Mouse (Mus musculus) embryonic facial prominence, embryonic 11.5 days (tissue): ENCODE measurements around the gene Gm29106. TPM values are rescaled to one million over a fixed set of nuclear protein-coding genes. Genes with fewer than 3 reads are reported as not detected.
"Not testable (repeated sequence)": the region's sequence is repeated elsewhere in the genome, so short reads cannot be mapped to it uniquely, and the experiment has no call there.

Experiments
- ATAC-seq: fragments of 200-750 bp; cut with Nextera tagmentation; replicated peaks from 2 replicates; pipeline ENCODE4 v1.8.0; 2017; ENCODE audit warnings: low read depth; ENCODE audit not compliant: insufficient number of reproducible peaks, low FRiP score, low TSS enrichment
- DNase-seq: peaks from one replicate; pipeline ENCODE4 v3.0.0-alpha.2; 2015; ENCODE audit warnings: low spot score
- H3K27ac ChIP-seq: fragments of 300-500 bp; sonication (generic); replicated peaks from 2 replicates; pipeline ENCODE4 v1.5.1; 2014; ENCODE audit warnings: mild to moderate bottlenecking, low read depth, low read length, control low read depth
- H3K27me3 ChIP-seq: fragments of 300-500 bp; sonication (generic); 2 replicates; pipeline ENCODE4 v1.6.1; 2014; ENCODE audit warnings: mild to moderate bottlenecking, low read length, moderate library complexity, mixed read lengths; ENCODE audit not compliant: control insufficient read depth, insufficient read depth
- H3K36me3 ChIP-seq: fragments of 300-500 bp; sonication (generic); replicated peaks from 2 replicates; pipeline ENCODE4 v1.6.1; 2014; ENCODE audit warnings: low read depth, mild to moderate bottlenecking, low read length, moderate library complexity, mixed read lengths; ENCODE audit not compliant: control insufficient read depth, insufficient read depth
- H3K4me1 ChIP-seq: fragments of 300-500 bp; sonication (generic); 2 replicates; pipeline ENCODE4 v1.6.1; 2014; ENCODE audit warnings: low read length, mixed read lengths; ENCODE audit not compliant: control insufficient read depth, insufficient read depth
- H3K4me2 ChIP-seq: fragments of 300-500 bp; sonication (generic); 2 replicates; pipeline ENCODE4 v1.6.1; 2014; ENCODE audit warnings: low read depth, mild to moderate bottlenecking, control low read depth, low read length, moderate library complexity
- H3K4me3 ChIP-seq: fragments of 300-500 bp; sonication (generic); 2 replicates; pipeline ENCODE4 v1.5.1; 2014; ENCODE audit warnings: low read depth, low read length, control low read depth
- H3K9ac ChIP-seq: fragments of 300-500 bp; sonication (generic); replicated peaks from 2 replicates; pipeline ENCODE4 v1.6.1; 2014; ENCODE audit warnings: mild to moderate bottlenecking, control low read depth, low read length
- H3K9me3 ChIP-seq: fragments of 300-500 bp; sonication (generic); replicated peaks from 2 replicates; pipeline ENCODE4 v1.6.1; 2016; ENCODE audit warnings: mild to moderate bottlenecking, low read length, inconsistent platforms, mixed read lengths; ENCODE audit not compliant: control insufficient read depth
- WGBS: fragments of 180-500 bp; shearing (Covaris S2); extraction: QIAGEN DNeasy Blood & Tissue Kit; methylation state at CpG from one replicate; pipeline ENCODE4 v1.1.7; 2014; 5-methylcytosine and 5-hydroxymethylcytosine counted together
- polyA plus RNA-seq: library from polyadenylated mRNA; unstranded; fragments of >200 nt; fragmentation: Nextera tagmentation; extraction: Ambion mirVana; gene quantifications from 2 replicates; pipeline ENCODE4 v1.2.1, GENCODE M21; 2014

The Gm29106 gene
- polyA plus RNA-seq = 0.31 and 0.59 TPM in 2 replicates

DNA sequence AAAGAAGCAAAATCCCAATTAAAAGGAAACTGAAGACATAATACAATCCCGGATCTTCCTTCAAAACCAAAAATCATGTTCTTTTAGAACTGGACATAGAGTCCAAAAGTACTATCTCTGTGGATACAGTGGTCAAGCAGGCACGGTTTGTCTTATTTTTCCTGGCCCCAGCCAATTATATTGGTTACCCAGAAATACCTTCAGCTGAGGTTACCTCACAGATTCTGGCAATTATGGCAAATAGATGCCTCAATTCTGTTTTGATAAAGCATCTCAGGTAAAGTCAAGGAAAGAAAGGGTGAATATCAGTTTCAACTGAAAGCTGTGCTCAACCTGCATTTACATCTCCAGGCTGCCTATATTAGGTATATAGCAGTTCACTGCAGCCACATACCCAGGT lies at the start of gene Gm29106:
TSS of gene Gm29106 (plus strand) at position 301 of the 400 bp plus-strand sequence.
- not testable (repeated sequence) for H3K4me3 ChIP-seq

DNA sequence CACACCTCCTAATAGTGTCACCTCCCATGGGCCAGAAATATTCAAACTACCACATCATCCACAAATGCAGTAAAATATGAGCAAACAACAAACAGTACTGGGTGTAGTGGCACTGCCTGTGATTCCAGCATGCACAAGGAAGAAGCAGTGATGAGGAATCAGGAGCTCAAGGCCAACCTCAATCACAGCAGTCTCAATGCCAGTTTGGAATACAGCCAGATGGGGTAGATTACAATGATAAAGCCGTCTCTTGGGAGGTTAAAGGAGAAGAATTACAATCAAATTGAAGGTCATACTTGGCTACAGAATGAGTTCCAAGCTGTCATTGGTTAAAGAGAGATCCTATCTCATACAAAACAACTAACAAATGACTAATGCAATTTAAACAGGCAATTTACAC lies 52.2 kb downstream of the Gm29106 start:
- Histone ChIP-seq H3K36me3 (no peaks in the 10 kb centered on the region), H3K9me3 (no peaks in the 10 kb centered on the region), H3K4me3 (no peak overlapping the region), H3K27me3 (no peaks in the 10 kb centered on the region), H3K4me2 (no peak overlapping the region), H3K4me1 (no peaks in the 10 kb centered on the region), H3K9ac (no peak overlapping the region), H3K27ac (no peak overlapping the region)
- ATAC-seq = no peak
- DNase-seq = no peak
- WGBS = 56% methylated on average over 1 of the region's 1 CpGs

More for the DNA sequence above, at the start of gene Gm29106:
- not testable (repeated sequence) for H3K9me3 ChIP-seq, H3K27me3 ChIP-seq, H3K36me3 ChIP-seq, H3K4me1 ChIP-seq, ATAC-seq, DNase-seq, H3K4me2 ChIP-seq, H3K27ac ChIP-seq, H3K9ac ChIP-seq
- WGBS = 72% methylated on average over 2 of the region's 2 CpGs

GRCm38 (mm10) chr1:118236032-118236431 lies 59.7 kb downstream of the Gm29106 start:
- Histone ChIP-seq H3K4me3 (no peak overlapping the region), H3K36me3 (no peaks in the 10 kb centered on the region), H3K4me1 (no peaks in the 10 kb centered on the region), H3K27me3 (no peaks in the 10 kb centered on the region), H3K9ac (no peak overlapping the region), H3K9me3 (no peaks in the 10 kb centered on the region), H3K4me2 (no peak overlapping the region), H3K27ac (no peak overlapping the region)
- WGBS = 86% methylated on average over 1 of the region's 1 CpGs
- DNase-seq (no peak), ATAC-seq (no peak)

Other genes with a start within 250 kb of the Gm29106 start
- not detected in 2 replicates for gene Gm28168, start 248.5 kb upstream of the Gm29106 start, polyA plus RNA-seq
- not detected in 2 replicates for gene Gm7145, start 210.6 kb upstream of the Gm29106 start, polyA plus RNA-seq
- gene Tsn, start 135.2 kb downstream of the Gm29106 start, polyA plus RNA-seq = 403 and 411 TPM in 2 replicates
- 113 and 120 TPM in 2 replicates for gene Nifk, start 145.3 kb downstream of the Gm29106 start, polyA plus RNA-seq
- 57.7 and 62.2 TPM in 2 replicates for gene Clasp1, start 212.5 kb downstream of the Gm29106 start, polyA plus RNA-seq